Mouse (Mus musculus): ENCODE results near the gene Slc6a16. TPM values are rescaled to one million over a fixed set of nuclear protein-coding genes. Genes with fewer than 3 reads are reported as not detected.
A peak's percentile ranks its signal among the peaks of the same experiment; 100 is the strongest.

Gene Slc6a16
- polyA plus RNA-seq, 1 experiment from 2014 or later = not detected

DNA sequence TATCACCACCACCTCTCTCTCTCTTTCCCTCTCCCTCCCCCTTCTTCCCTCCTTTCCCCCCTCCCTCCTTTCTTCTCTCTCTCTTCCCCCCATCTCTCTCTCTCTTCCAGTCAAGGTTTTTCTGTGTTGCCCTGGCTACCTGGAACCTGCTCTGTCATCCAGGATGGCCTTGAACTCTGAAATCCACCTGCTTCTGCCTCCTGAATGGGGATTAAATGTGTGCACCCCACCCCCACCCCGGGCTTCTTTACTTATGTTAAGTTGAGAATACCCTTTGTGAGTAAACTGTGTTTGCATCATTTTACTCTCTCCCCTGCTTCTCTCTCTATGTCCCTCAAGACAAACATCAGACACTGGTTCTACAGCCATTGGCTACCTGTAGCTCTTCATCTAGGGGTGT, 24.6 kb downstream of the Slc6a16 start:
- no peak overlapping the region for H3K4me3 ChIP-seq (ENCODE audit: low read depth, low read length)
- no peak overlapping the region for H3K9ac ChIP-seq
- no peaks in the 10 kb centered on the region for H3K9me3 ChIP-seq (ENCODE audit: low read depth, low read length)
- H3K4me1 ChIP-seq (ENCODE audit: insufficient read depth) = no peaks in the 10 kb centered on the region
- H3K36me3 ChIP-seq (ENCODE audit: insufficient read depth) = no peaks in the 10 kb centered on the region
- no peak for ATAC-seq (ENCODE audit: insufficient read depth)
- WGBS = 80% methylated on average over 1 of the region's 1 CpGs
- H3K27me3 ChIP-seq (ENCODE audit: insufficient read depth, low read length) = no peaks in the 10 kb centered on the region
- H3K4me2 ChIP-seq = no peak overlapping the region
- no peak overlapping the region for H3K27ac ChIP-seq (ENCODE audit: low read depth)
- DNase-seq = no peak
- TF ChIP-seq CTCF (IDR thresholded peaks at IDR 0.05; ENCODE audit: low read depth) = no peak

DNA sequence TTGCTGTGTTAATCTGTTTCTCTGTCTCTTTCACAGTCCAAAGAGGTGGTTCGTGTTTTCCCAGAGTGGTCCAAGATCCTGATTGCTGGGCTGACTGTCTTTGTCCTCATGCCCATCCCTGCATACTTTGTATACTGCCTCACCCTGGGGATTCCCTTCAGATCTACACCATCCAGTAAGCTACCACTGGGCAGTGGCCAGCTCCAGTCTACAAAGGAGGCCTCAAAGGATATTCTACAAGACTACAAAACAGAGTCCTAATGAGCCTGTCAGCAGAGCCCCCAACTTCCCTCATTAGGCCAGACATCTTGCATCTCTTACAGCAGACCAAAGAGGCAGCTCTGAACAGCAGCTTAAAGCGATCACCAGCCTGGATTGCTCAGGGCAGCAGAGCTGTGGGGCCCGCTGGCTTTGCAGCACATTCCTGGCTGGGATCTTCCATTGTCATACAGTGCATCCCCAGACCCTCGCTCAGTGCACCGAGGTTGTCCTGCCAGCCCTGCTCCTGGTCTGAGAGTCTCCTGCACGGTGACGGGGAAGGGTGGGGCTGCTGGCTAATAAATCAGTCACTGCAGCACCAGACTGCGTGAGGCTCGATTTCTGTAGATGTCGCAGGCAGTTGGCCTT, 32.0 kb downstream of the Slc6a16 start:
- Histone ChIP-seq H3K9ac (no peak overlapping the region; the same call in 1 of the 2 replicates), H3K4me2 (no peak overlapping the region), H3K27ac (ENCODE audit: low read depth) (no peak overlapping the region), H3K36me3 (ENCODE audit: insufficient read depth) (no peaks in the 10 kb centered on the region), H3K4me1 (ENCODE audit: insufficient read depth) (no peaks in the 10 kb centered on the region), H3K9me3 (ENCODE audit: low read depth, low read length) (no peaks in the 10 kb centered on the region), H3K27me3 (ENCODE audit: insufficient read depth, low read length) (no peaks in the 10 kb centered on the region), H3K4me3 (ENCODE audit: low read depth, low read length) (no peak overlapping the region)
- no peak for TF ChIP-seq CTCF (IDR thresholded peaks at IDR 0.05; ENCODE audit: low read depth)
- 64% methylated on average over 10 of the region's 10 CpGs for WGBS
- DNase-seq (no peak), ATAC-seq (ENCODE audit: insufficient read depth) (no peak)

DNA sequence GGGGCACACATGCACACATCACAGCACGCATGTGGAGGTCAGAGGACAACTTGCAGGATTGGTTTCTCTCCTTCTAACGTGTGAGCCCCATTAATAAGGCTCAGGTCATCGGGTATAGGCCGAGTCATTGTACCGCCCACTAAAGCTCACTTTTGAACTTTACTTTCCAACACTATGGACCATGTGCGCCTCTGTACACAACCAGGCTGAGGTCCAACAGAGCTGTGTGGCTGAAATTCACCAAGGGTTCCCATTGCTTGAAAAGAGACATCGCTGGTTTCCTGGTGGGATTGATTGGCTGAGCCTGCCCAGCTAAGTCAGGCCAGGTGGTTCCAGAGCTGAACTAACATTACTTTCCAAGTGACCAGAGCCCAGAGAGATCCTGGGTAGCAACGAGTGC, 32.8 kb downstream of the Slc6a16 start:
- Histone ChIP-seq H3K36me3 (ENCODE audit: insufficient read depth) (no peaks in the 10 kb centered on the region), H3K4me3 (ENCODE audit: low read depth, low read length) (no peak overlapping the region), H3K9me3 (ENCODE audit: low read depth, low read length) (no peaks in the 10 kb centered on the region), H3K4me2 (no peak overlapping the region), H3K4me1 (ENCODE audit: insufficient read depth) (no peaks in the 10 kb centered on the region), H3K27me3 (ENCODE audit: insufficient read depth, low read length) (no peaks in the 10 kb centered on the region), H3K27ac (ENCODE audit: low read depth) (no peak overlapping the region), H3K9ac (no peak overlapping the region; the same call in 1 of the 2 replicates)
- no peak for TF ChIP-seq CTCF (IDR thresholded peaks at IDR 0.05; ENCODE audit: low read depth)
- ATAC-seq (ENCODE audit: insufficient read depth) (no peak), DNase-seq (no peak)
- 86% methylated on average over 8 of the region's 8 CpGs for WGBS

DNA sequence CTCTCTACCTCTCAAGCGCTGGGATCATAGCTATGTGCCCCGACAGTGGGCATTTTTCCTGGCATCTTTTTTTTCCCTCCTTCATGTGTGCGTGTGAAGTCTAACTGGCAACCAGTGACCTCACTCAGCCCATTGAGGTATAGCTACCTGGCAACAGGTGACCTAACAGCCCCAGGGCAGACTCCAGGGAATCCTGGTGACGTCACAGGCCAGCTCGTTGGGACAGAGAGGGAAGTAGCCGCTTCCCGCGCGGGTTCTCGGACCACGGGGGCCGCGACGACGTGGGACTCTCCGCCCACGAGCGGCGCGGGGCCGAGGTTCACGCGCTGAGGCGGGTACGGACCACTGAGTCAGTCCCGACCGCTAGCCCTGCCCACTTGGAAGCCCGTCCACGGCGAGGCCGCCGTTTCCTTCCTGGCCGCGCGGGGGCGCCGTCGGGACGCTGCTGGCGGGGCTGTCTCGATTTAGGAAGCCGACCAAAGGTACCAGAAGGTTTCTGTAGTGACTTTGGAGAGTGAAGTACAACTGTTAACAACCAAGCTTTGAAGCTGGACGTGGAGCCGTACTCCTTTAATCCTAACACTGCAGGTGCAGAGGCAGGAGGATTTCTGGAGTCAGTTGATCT, 36.4 kb downstream of the Slc6a16 start, which contains the start of gene Slc6a21:
Slc6a21 (plus strand) TSS at position 378 of the 625 bp plus-strand sequence.
- Histone ChIP-seq H3K9me3 (ENCODE audit: low read depth, low read length) (no peaks in the 10 kb centered on the region), H3K36me3 (ENCODE audit: insufficient read depth) (no peaks in the 10 kb centered on the region), H3K27me3 (ENCODE audit: insufficient read depth, low read length) (no peaks in the 10 kb centered on the region), H3K4me2 (peak within 1 kb of the TSS; percentile 65), H3K4me1 (ENCODE audit: insufficient read depth) (no peaks in the 10 kb centered on the region), H3K9ac (peak within 1 kb of the TSS; percentile 27), H3K27ac (ENCODE audit: low read depth) (no peak within 1 kb of the TSS), H3K4me3 (ENCODE audit: low read depth, low read length) (peak within 1 kb of the TSS; percentile 38)
- DNase-seq = peak; percentile 69
- TF ChIP-seq CTCF (IDR thresholded peaks at IDR 0.05; ENCODE audit: low read depth) = peak; percentile 76
- WGBS = 6% methylated on average over 44 of the region's 44 CpGs
- no peak for ATAC-seq (ENCODE audit: insufficient read depth)

DNA sequence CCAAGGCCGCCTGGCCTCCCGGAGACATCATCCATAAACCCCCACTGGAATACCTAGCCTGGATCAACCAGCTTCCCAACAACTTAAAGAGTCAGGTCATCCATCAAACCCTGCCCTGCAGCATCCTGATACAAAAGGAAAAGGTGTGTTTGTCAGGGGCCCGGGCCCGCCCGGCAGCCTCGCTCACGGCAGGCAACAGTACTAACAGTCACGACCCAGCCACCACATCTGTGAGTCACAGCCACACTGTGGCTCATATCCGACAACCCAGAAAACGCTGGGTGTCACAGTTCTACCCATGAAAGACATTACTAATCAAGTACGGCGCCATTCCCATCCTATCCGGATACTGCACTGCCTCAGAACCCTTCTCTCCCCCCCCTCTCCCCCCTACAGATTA, 45.6 kb downstream of the Slc6a16 start:
- WGBS = 69% methylated on average over 13 of the region's 13 CpGs
- H3K27ac ChIP-seq (ENCODE audit: low read depth) = no peak overlapping the region
- no peaks in the 10 kb centered on the region for H3K27me3 ChIP-seq (ENCODE audit: insufficient read depth, low read length)
- H3K4me1 ChIP-seq (ENCODE audit: insufficient read depth) = no peaks in the 10 kb centered on the region
- ATAC-seq (ENCODE audit: insufficient read depth) (no peak), DNase-seq (no peak)
- no peaks in the 10 kb centered on the region for H3K9me3 ChIP-seq (ENCODE audit: low read depth, low read length)
- H3K9ac ChIP-seq = no peak overlapping the region
- no peak overlapping the region for H3K4me3 ChIP-seq (ENCODE audit: low read depth, low read length)
- no peak for TF ChIP-seq CTCF (IDR thresholded peaks at IDR 0.05; ENCODE audit: low read depth)
- H3K4me2 ChIP-seq = no peak overlapping the region
- H3K36me3 ChIP-seq (ENCODE audit: insufficient read depth) = no peaks in the 10 kb centered on the region

DNA sequence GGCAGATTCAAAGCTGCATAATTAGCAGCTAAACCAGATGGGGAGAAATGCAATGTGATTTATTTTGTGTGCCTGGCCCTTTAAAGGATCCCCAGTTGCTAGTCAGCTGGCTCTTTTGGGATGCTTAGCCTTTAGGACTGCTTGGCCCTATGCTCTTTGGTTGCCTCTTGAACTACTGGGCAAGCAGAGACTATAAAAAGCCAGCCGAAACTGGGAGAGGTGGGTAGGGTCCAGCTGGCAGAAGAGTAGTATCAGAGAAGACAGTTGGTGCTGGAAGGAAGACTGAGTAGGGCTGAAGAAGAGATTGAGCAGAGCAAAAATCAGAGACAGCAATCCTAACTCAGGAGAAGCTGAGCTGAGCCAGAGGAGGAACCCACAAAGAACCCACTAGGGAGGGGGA, 55.7 kb downstream of the Slc6a16 start:
- Histone ChIP-seq H3K4me2 (no peak overlapping the region), H3K27me3 (ENCODE audit: insufficient read depth, low read length) (no peaks in the 10 kb centered on the region), H3K9ac (no peak overlapping the region), H3K4me1 (ENCODE audit: insufficient read depth) (no peaks in the 10 kb centered on the region), H3K9me3 (ENCODE audit: low read depth, low read length) (no peaks in the 10 kb centered on the region), H3K4me3 (ENCODE audit: low read depth, low read length) (no peak overlapping the region), H3K36me3 (ENCODE audit: insufficient read depth) (no peaks in the 10 kb centered on the region), H3K27ac (ENCODE audit: low read depth) (no peak overlapping the region)
- TF ChIP-seq CTCF (IDR thresholded peaks at IDR 0.05; ENCODE audit: low read depth) = no peak
- 77% methylated on average over 1 of the region's 1 CpGs for WGBS
- no peak for ATAC-seq (ENCODE audit: insufficient read depth)
- DNase-seq = no peak

DNA sequence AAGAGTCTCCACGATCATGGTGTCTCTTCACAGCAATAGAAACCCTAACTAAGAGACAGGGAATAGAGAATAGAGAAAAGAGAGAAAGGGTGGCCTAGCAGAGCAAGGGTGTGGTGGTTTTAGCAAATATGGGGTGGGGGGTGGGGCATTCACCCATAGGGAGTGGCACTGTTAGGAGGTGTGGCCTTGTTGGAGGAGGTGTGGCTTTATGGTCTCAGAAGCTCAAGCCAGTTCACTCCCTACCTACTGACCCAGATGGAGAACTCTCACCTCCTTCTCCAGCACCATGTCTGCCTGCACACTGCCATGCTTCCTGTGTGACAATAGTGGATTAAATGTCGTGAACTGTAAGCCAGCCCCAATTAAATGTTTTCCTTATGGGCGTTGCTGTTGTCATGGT, 56.7 kb downstream of the Slc6a16 start:
- no peak for TF ChIP-seq CTCF (IDR thresholded peaks at IDR 0.05; ENCODE audit: low read depth)

More for the DNA sequence above, 56.7 kb downstream of the Slc6a16 start:
- H3K27ac ChIP-seq (ENCODE audit: low read depth) = no peak overlapping the region
- H3K4me2 ChIP-seq = no peak overlapping the region
- WGBS = 62% methylated on average over 3 of the region's 3 CpGs
- no peak for DNase-seq
- no peak for ATAC-seq (ENCODE audit: insufficient read depth)
- H3K9ac ChIP-seq = no peak overlapping the region
- H3K4me1 ChIP-seq (ENCODE audit: insufficient read depth) = no peaks in the 10 kb centered on the region
- H3K36me3 ChIP-seq (ENCODE audit: insufficient read depth) = no peaks in the 10 kb centered on the region
- H3K27me3 ChIP-seq (ENCODE audit: insufficient read depth, low read length) = no peaks in the 10 kb centered on the region
- no peaks in the 10 kb centered on the region for H3K9me3 ChIP-seq (ENCODE audit: low read depth, low read length)
- H3K4me3 ChIP-seq (ENCODE audit: low read depth, low read length) = no peak overlapping the region
